Mouse (Mus musculus) ES-E14 (cell line): Measurements from ENCODE around the gene 1700025C18Rik. TPM values are rescaled to one million over a fixed set of nuclear protein-coding genes. Genes with fewer than 3 reads are reported as not detected.

Experiments
- DNase-seq: peaks from one replicate; pipeline ENCODE4 v3.0.0-alpha.2; 2013; ENCODE audit warnings: low read depth, low spot score
- H3K27ac ChIP-seq: 2 replicates; pipeline ENCODE4 v1.5.1; 2012; ENCODE audit warnings: low read depth, mild to moderate bottlenecking, low read length, moderate library complexity, mixed read lengths; ENCODE audit not compliant: poor library complexity, insufficient read depth, severe bottlenecking
- H3K36me3 ChIP-seq: 2 replicates; pipeline ENCODE4 v1.6.1; 2012; ENCODE audit warnings: mild to moderate bottlenecking, low read length, moderate library complexity, mixed read lengths; ENCODE audit not compliant: control insufficient read depth, poor library complexity, insufficient read depth, severe bottlenecking
- H3K4me1 ChIP-seq, 2 experiments: fragments of 150-350 bp in 1 of 2; sonication (generic) in 1 of 2; 2 replicates each; pipeline ENCODE4 v1.6.1; 2012; ENCODE audit warnings: low read length in 2 of 2, mild to moderate bottlenecking in 1 of 2, mixed read lengths in 1 of 2; ENCODE audit not compliant: control insufficient read depth in 2 of 2, insufficient read depth in 2 of 2, poor library complexity in 1 of 2
- H3K4me3 ChIP-seq, 2 experiments: fragments of 150-350 bp in 1 of 2; sonication (generic) in 1 of 2; 2 replicates each; pipeline ENCODE4 v1.5.1; 2012; ENCODE audit warnings: low read length in 2 of 2, low read depth in 1 of 2, mild to moderate bottlenecking in 1 of 2, mixed read lengths in 1 of 2; ENCODE audit not compliant: insufficient read depth in 1 of 2, poor library complexity in 1 of 2, severe bottlenecking in 1 of 2
- H3K9ac ChIP-seq: 2 replicates; pipeline ENCODE4 v1.6.1; 2012; ENCODE audit warnings: low read depth, mild to moderate bottlenecking, low read length, mixed read lengths; ENCODE audit not compliant: poor library complexity, insufficient read depth, severe bottlenecking
- H3K9me3 ChIP-seq: fragments of 150-350 bp; sonication (generic); 2 replicates; pipeline ENCODE4 v1.6.1; 2012; ENCODE audit warnings: low read depth, mild to moderate bottlenecking, low read length; ENCODE audit not compliant: control insufficient read depth, insufficient read depth
- CHD2 ChIP-seq: IDR thresholded peaks from 2 replicates; pipeline ENCODE4 v1.6.1; 2014; ENCODE audit warnings: mild to moderate bottlenecking, low read depth, low read length, inconsistent platforms
- HCFC1 ChIP-seq: IDR thresholded peaks from 2 replicates; pipeline ENCODE4 v1.6.1; 2012; ENCODE audit warnings: low read length, inconsistent platforms, borderline replicate concordance; ENCODE audit not compliant: insufficient read depth
- MAFK ChIP-seq: IDR thresholded peaks from 2 replicates; pipeline ENCODE4 v1.6.1; 2014; ENCODE audit warnings: mild to moderate bottlenecking, low read depth, low read length, inconsistent platforms; ENCODE audit not compliant: insufficient read depth
- ZC3H11A ChIP-seq: IDR thresholded peaks from 2 replicates; pipeline ENCODE4 v1.6.1; 2012; ENCODE audit warnings: low read depth, mild to moderate bottlenecking, inconsistent platforms, low read length, borderline replicate concordance
- ZNF384 ChIP-seq: IDR thresholded peaks from 2 replicates; pipeline ENCODE4 v1.6.1; 2012; ENCODE audit warnings: low read depth, low read length, inconsistent platforms
- in situ Hi-C, 2 experiments: fragments of 600-800 bp; cut with MboI; formaldehyde crosslinking; loops; one replicate each; pipeline ENCODE4 v1.15.1; 2025; ENCODE audit warnings: low sequenced_read_pairs in 2 of 2, inconsistent platforms in 1 of 2; ENCODE audit not compliant: unreplicated experiment in 2 of 2
- total RNA-seq: library from RNA; depleted of rRNA; stranded (reverse); fragments of 300-350 nt; gene quantifications from 2 replicates; pipeline ENCODE4 v1.2.3, GENCODE M21; 2012

Gene 1700025C18Rik
- total RNA-seq, 1 experiment = not detected

DNA sequence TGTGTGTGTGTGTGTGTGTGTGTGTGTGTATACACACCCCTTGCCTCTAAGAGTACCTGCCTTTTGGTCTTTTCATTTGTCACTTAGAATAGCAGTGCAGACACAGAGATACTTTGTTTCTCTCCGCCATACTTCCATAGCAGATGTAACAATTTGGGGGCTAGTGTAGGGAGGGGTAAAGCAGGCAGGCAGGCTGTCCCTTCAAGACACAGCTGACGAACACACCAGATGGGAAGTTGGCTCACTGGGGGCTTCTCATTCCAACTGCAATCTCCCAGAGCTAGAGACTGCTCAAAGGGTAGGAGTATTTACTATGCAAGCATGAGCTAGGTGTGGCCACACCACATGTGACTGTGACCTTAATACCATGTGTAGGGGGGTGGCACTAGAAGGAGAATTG, 21.7 kb downstream of the 1700025C18Rik start:
- Histone ChIP-seq H3K9me3 (no peaks in the 10 kb centered on the region), H3K36me3 (no peaks in the 10 kb centered on the region), H3K9ac (no peak overlapping the region), H3K4me1 (peaks cover 0 to 7% of the 10 kb centered on the region in 2 experiments; a peak in 1 of 4 replicates), H3K4me3 (no peak overlapping the region), H3K27ac (no peak overlapping the region)
- DNase-seq = no peak
- TF ChIP-seq CHD2 (no peak), ZC3H11A (no peak), HCFC1 (no peak), MAFK (no peak), ZNF384 (no peak)
- in situ Hi-C loops = no loop called here

DNA sequence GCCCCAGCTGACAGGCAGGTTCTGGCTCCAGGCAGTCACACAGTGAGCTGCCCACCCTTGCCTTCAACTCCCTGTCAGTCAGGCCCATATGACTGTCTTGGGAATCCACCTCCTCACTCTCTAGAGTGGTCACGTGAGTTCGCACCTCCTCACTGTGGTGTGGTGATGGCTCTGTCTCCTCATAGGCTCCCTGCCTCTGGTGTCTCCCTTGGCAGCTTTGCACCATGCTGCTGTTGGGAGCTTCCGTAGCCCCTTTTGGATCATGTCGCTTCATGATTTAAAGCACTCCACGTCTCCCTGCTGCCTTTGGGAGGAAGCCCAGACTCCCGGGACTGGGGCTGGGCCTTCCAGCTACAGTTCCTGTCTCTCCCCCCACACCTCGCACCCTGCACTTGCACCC, 26.1 kb downstream of the 1700025C18Rik start:
- DNase-seq = no peak
- Histone ChIP-seq H3K36me3 (no peaks in the 10 kb centered on the region), H3K9ac (no peak overlapping the region), H3K9me3 (no peaks in the 10 kb centered on the region), H3K4me3 (no peak overlapping the region), H3K27ac (no peak overlapping the region), H3K4me1 (no peaks in the 10 kb centered on the region; a peak in 1 of 4 replicates)
- no peak for TF ChIP-seq CHD2
- TF ChIP-seq MAFK = no peak
- TF ChIP-seq ZC3H11A = no peak
- TF ChIP-seq HCFC1 = no peak
- TF ChIP-seq ZNF384 = no peak
- in situ Hi-C loops = no loop called here

DNA sequence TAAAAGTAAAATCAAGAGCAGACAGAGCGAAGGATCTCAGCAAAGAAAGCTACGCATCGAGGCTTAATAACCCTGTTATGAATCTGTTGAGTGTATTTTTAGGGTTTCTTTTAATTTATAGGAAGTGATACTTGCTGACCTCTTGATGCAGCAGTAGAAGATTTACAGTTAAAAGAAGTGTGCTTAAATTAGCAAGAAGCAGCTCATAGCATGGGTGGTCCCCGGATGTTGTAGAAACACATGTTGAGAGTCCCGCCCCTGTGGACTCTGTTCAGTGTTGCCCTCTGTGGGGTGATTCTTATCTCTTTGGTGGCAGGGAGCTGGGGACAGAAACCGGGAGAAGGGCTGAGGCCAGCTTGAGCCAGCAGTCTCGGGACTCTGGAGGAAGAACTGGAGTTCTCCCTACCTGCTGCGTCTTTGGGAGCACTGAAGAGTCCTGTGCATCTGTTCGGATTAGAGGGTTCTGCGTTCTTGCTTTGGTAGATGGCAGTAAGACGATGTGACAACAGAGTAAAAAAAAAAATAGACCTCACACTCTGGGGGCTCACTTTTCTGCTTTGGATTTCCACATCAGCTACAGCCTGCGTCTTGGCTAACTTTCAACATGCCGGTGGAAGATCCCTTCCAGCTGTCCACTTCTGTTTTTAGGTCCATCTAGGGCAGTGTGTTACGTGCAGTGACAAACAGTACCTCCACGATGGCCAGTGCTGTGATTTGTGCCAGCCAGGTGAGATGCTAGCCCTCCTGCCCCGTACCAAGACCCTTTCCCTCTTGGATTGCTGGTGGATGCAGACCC, 28.7 kb downstream of the 1700025C18Rik start:
- DNase-seq = no peak
- no peaks in the 10 kb centered on the region; a peak in 1 of 4 replicates for H3K4me1 ChIP-seq
- in situ Hi-C loops = no loop called here
- no peak overlapping the region for H3K4me3 ChIP-seq
- no peaks in the 10 kb centered on the region for H3K36me3 ChIP-seq
- TF ChIP-seq ZNF384 (no peak), ZC3H11A (no peak), CHD2 (no peak), MAFK (no peak), HCFC1 (no peak)
- no peak overlapping the region for H3K9ac ChIP-seq
- no peaks in the 10 kb centered on the region for H3K9me3 ChIP-seq
- H3K27ac ChIP-seq = no peak overlapping the region

DNA sequence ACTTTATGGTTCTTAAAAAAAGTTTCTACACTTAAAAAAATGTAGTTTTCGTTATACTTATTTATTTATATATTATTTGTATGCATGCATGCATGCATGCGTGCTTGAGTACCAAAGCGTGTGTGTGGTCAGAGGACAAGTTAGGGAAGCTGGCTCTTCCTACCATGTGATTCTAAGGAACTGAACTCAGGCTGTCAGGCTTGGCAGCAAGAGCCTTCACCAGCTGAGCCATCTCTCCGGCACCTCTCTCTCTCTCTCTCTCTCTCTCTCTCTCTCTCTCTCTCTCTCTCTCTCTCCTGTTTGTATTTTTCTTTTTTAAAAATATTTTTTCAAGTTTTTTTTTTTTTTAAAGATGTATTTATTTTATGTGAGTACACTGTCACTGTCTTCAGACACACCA, 30.6 kb downstream of the 1700025C18Rik start:
- Histone ChIP-seq H3K9me3 (no peaks in the 10 kb centered on the region), H3K36me3 (no peaks in the 10 kb centered on the region), H3K4me3 (no peak overlapping the region), H3K27ac (no peak overlapping the region), H3K4me1 (peaks cover 2 to 3% of the 10 kb centered on the region in 2 experiments; a peak in 1 of 4 replicates), H3K9ac (no peak overlapping the region)
- DNase-seq = no peak
- TF ChIP-seq CHD2 (no peak), ZC3H11A (no peak), ZNF384 (no peak), HCFC1 (no peak), MAFK (no peak)
- in situ Hi-C loops = no loop called here
